Mouse (Mus musculus) ES-Bruce4 (cell line): ENCODE results near the gene Ankrd17. TPM values are rescaled to one million over a fixed set of nuclear protein-coding genes. Genes with fewer than 3 reads are reported as not detected.

ENCODE experiments used
- H3K27ac ChIP-seq: 2 replicates; pipeline ENCODE4 v1.5.1; 2012; ENCODE audit warnings: low read length, inconsistent platforms; ENCODE audit not compliant: insufficient read depth
- H3K27me3 ChIP-seq: 2 replicates; pipeline ENCODE4 v1.6.1; 2012; ENCODE audit warnings: mild to moderate bottlenecking, low read length, inconsistent platforms; ENCODE audit not compliant: control insufficient read depth, poor library complexity, insufficient read depth, severe bottlenecking
- H3K36me3 ChIP-seq: 2 replicates; pipeline ENCODE4 v1.6.1; 2012; ENCODE audit warnings: inconsistent platforms, mild to moderate bottlenecking, low read length, moderate library complexity; ENCODE audit not compliant: control insufficient read depth, poor library complexity, insufficient read depth, severe bottlenecking
- H3K4me1 ChIP-seq: one replicate; pipeline ENCODE4 v1.8.1; 2011; ENCODE audit warnings: low read length; ENCODE audit not compliant: control insufficient read depth, insufficient read depth
- H3K4me3 ChIP-seq: 2 replicates; pipeline ENCODE4 v1.5.1; 2011; ENCODE audit warnings: low read depth, mild to moderate bottlenecking, low read length
- H3K9ac ChIP-seq: 2 replicates; pipeline ENCODE4 v1.6.1; 2012; ENCODE audit warnings: low read depth, mild to moderate bottlenecking, inconsistent platforms; ENCODE audit not compliant: poor library complexity, severe bottlenecking
- H3K9me3 ChIP-seq: replicated peaks from 2 replicates; pipeline ENCODE4 v1.6.1; 2012; ENCODE audit warnings: mild to moderate bottlenecking, low read length, inconsistent platforms; ENCODE audit not compliant: control insufficient read depth, poor library complexity, insufficient read depth, severe bottlenecking
- CTCF ChIP-seq: IDR thresholded peaks from one replicate; pipeline ENCODE4 v1.8.1; 2011; ENCODE audit warnings: low read depth, low read length
- EP300 ChIP-seq: IDR thresholded peaks from 2 replicates; pipeline ENCODE4 v1.6.1; 2011; ENCODE audit warnings: low read depth, low read length; ENCODE audit not compliant: insufficient read depth
- POLR2A ChIP-seq: IDR thresholded peaks from one replicate; pipeline ENCODE4 v1.8.1; 2011; ENCODE audit warnings: low read length; ENCODE audit not compliant: insufficient read depth
- polyA plus RNA-seq: library from polyadenylated mRNA; stranded (reverse); fragments of >200 nt; gene quantifications from 2 replicates; pipeline ENCODE4 v1.2.4, GENCODE M21; 2011; ENCODE audit warnings: low read depth; ENCODE audit not compliant: missing spikeins, insufficient read depth, insufficient read length

Ankrd17 gene
- 141 and 144 TPM in 2 replicates for polyA plus RNA-seq

DNA sequence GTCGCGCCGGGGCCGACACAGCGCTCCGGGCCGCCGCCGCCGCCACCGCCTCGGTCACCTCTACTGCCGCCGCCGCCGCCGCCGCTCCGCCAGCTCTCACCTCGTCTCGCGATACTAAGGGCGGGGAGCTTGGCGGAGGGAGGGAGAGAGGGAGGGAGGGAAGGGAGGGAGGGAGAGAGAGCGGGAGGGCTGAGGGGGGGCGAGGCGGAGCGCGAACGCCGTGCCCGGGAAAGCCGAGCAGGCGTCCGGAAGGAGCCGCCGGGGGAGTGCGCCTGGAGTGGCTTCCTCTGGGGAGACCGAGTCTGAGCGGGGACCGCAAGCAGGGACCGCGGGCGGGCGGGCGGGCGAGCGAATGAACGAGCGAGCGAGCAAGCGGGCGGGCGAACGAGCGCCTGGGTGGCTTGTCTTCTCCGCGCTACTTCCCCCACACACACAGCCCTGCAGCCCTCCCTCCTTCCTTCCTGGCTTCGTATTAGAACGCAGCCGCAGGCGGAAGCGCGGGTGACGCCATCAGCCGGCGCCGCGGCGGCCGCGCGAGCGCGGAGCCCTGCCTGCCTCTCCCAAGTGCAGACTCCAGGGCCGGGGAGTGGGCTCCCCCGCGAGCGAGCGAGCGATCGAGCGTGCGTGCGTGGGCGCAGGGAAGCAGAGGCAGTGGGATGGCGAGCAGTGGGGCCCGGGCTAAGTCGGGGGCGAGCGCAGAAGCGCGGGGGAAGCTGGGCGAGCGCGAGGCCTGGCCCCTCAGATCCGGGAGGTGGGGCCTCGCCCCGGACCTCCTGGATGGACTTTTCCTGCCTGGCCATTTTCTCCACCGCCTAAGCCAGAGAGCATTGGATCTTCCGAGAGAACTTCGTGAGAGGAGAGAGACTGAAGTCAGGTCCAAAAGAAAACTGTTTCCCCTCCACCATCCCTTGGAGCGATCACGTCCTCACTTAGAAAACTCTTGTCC, at the start of gene Ankrd17:
Ankrd17 (minus strand) TSS at position 457 of the 946 bp plus-strand sequence.
- H3K36me3 ChIP-seq: peaks cover 13% of the 10 kb centered on the region
- H3K9ac ChIP-seq: peak within 1 kb of the TSS; percentile 98
- TF ChIP-seq POLR2A (no peak), EP300 (no peak), CTCF (no peak)

DNA sequence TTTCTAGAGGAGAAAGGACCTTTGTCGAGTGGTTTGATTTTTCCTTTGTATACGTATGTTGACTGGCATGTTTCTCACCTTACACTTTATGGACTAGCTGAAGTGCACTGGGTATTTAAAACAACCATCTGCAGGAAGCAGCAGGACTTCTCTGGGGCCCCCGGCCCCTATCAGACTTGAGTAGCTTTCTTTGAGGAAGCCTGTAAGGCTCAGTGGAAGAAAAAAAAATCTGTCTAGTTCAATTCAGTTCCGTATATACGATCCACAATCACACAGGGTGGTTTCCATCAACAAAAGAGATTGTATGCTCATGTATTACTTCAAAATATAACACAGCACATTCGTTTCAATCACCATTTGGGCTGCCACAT, 48.5 kb upstream of the Ankrd17 start:
- Histone ChIP-seq H3K36me3 (no peaks in the 10 kb centered on the region), H3K9me3 (no peaks in the 10 kb centered on the region), H3K4me3 (no peak overlapping the region), H3K9ac (no peak overlapping the region), H3K27ac (no peak overlapping the region), H3K4me1 (no peaks in the 10 kb centered on the region), H3K27me3 (no peaks in the 10 kb centered on the region)
- TF ChIP-seq EP300 (no peak), CTCF (no peak), POLR2A (no peak)

More for the DNA sequence above, at the start of gene Ankrd17:
- peak within 1 kb of the TSS; percentile 75 for H3K27ac ChIP-seq
- peak within 1 kb of the TSS; percentile 96 for H3K4me3 ChIP-seq
- H3K27me3 ChIP-seq: no peaks in the 10 kb centered on the region
- peaks cover 2% of the 10 kb centered on the region for H3K4me1 ChIP-seq
- no peaks in the 10 kb centered on the region for H3K9me3 ChIP-seq

DNA sequence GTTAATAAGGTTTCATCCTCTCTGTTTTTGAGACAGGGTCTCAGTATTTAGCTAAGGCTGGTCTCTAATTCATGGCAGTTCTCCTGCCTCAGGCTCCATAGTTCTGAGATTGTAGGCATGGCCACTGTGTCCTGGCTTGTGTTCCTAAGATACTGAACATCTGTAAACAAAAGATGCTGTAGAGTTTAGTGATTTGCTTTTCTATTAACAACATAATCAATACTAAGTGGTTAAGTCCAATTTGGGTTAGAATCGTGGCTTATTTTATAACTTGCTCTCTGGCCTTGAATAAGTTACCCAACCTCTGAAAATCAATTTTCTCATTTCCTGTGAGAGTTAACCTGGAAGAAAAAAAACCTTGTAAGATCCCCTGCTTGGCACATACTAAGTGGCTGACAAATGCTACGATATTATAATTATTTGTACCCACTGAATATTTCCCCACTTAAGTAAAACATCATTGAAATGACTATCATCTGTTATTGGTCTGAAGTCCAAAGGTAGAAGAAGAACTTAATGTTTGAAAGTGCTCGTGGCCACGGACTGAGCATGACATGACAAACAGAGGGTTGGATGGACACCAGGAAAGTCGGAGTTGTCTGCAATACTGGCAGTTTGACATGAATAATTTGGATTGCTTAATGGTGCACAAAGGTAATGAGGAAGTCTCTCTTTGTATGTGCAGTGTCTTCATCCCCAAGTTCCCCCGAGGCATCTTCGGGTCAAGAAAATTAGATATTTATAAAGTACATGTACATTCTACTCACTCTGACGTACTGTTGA, 48.0 kb upstream of the Ankrd17 start:
- H3K9me3 ChIP-seq: no peaks in the 10 kb centered on the region
- no peaks in the 10 kb centered on the region for H3K27me3 ChIP-seq
- no peaks in the 10 kb centered on the region for H3K36me3 ChIP-seq
- H3K4me3 ChIP-seq: no peak overlapping the region
- TF ChIP-seq CTCF (no peak), POLR2A (no peak), EP300 (no peak)
- no peaks in the 10 kb centered on the region for H3K4me1 ChIP-seq
- H3K27ac ChIP-seq: no peak overlapping the region
- H3K9ac ChIP-seq: no peak overlapping the region

DNA sequence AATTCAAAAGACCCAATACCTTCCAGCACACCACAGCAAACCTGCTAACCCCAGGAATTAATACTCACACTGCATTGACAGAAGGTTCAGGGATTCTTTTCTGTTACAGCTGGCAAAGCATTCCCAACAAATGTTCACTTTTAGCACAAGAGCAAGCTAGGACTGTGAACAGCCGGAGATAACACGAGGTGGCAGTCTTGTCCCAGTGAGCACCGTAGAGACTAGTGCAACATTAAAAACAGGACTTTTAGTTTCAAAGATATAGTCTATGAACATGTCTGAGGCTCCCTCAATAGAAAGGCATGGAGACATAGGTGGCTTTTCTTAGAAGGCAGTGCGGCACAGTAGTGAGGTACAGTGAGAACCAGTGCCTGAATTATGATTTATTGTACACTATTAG, 38.8 kb upstream of the Ankrd17 start:
- H3K36me3 ChIP-seq: no peaks in the 10 kb centered on the region

DNA sequence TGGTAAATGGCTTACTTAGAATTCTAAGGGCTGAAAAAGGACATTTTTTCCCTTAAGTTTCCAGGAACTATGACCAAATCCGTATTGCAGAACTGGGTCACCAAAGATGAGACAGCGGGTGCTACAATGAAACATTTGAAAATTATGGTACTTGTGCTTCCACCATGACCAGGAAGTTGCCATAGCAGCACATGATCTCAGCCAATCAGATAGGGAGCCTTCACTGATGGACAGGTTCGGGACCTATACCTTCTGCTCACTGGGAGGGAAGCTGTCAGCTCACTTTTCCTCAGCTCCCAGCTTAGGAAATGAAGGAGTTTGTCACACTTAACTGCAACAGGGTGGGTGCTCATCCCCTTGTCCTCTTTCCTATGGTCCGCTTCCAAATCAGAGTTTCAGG, 30.4 kb upstream of the Ankrd17 start:
- no peaks in the 10 kb centered on the region for H3K36me3 ChIP-seq
- TF ChIP-seq CTCF (no peak), EP300 (no peak), POLR2A (no peak)
- H3K9me3 ChIP-seq: no peaks in the 10 kb centered on the region
- H3K27me3 ChIP-seq: no peaks in the 10 kb centered on the region
- no peak overlapping the region for H3K27ac ChIP-seq
- H3K4me1 ChIP-seq: no peaks in the 10 kb centered on the region
- H3K4me3 ChIP-seq: no peak overlapping the region
- H3K9ac ChIP-seq: no peak overlapping the region

More for the DNA sequence above, 38.8 kb upstream of the Ankrd17 start:
- no peak overlapping the region for H3K27ac ChIP-seq
- no peak overlapping the region for H3K9ac ChIP-seq
- no peaks in the 10 kb centered on the region for H3K4me1 ChIP-seq
- no peaks in the 10 kb centered on the region for H3K27me3 ChIP-seq
- no peaks in the 10 kb centered on the region for H3K9me3 ChIP-seq
- H3K4me3 ChIP-seq: no peak overlapping the region
- no peak for TF ChIP-seq CTCF

DNA sequence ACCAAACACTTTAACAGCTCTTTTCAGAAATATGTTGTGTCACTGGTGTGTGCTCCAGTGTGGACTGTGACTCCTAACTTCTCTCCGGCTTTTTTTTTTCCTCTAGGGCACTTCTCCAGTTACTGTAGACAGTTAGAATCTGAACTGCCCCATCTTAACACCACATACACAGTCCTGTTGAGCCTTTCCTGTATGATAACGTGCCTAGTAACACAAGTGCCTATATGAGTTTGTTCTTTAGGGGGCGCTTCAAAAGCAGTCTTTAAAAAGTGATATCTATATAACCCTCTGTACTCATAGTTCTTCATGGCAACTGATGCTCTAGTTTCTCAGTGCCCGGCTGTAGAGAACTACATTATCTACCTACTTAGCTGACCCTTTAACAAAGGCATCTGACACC, 27.9 kb upstream of the Ankrd17 start:
- TF ChIP-seq POLR2A (no peak), EP300 (no peak), CTCF (no peak)
- no peaks in the 10 kb centered on the region for H3K4me1 ChIP-seq
- H3K36me3 ChIP-seq: no peaks in the 10 kb centered on the region
- H3K9me3 ChIP-seq: no peaks in the 10 kb centered on the region
- H3K27me3 ChIP-seq: peaks cover 1% of the 10 kb centered on the region; the same call in 1 of the 2 replicates
- H3K9ac ChIP-seq: no peak overlapping the region
- no peak overlapping the region for H3K4me3 ChIP-seq
- no peak overlapping the region for H3K27ac ChIP-seq
